Mouse (Mus musculus): ENCODE data around the gene Hs2st1.

- TF ChIP-seq CTCF (IDR thresholded peaks at IDR 0.05; ENCODE audit: extremely low read depth, insufficient read depth, low read length): no peak
- TF ChIP-seq POLR2A (IDR thresholded peaks at IDR 0.05; ENCODE audit: extremely low read depth, insufficient read depth, low read length): no peak
Observed at GRCm38 (mm10) chr3:144478427-144478794, 91.6 kb downstream of the Hs2st1 start.
